Mouse (Mus musculus) adrenal gland (tissue): ENCODE data around the gene Chordc1.
"Not testable (repeated sequence)": the region's sequence is repeated elsewhere in the genome, so short reads cannot be mapped to it uniquely, and the experiment has no call there.

Experiments used
- intact Hi-C: fragments of 180-260 bp; cut with DNase I; formaldehyde crosslinking; loops from one replicate; pipeline ENCODE4 v1.15.1; 2025
- long read RNA-seq, 2 experiments: library from polyadenylated mRNA; unstranded; transcript quantifications; one replicate each; pipeline ENCODE4 v2.0.0; 2020; ENCODE audit warnings: borderline replicate concordance in 1 of 2; ENCODE audit not compliant: insufficient replicate concordance in 1 of 2

Gene Chordc1
- long read RNA-seq, experiment 1, full-length matches to known transcripts: 106 of 134 reads
- long read RNA-seq, experiment 1, partial matches to known transcripts: 25 of 134 reads
- long read RNA-seq, experiment 1, other reads (novel, unspliced or antisense): 3 of 134 reads
- long read RNA-seq, experiment 2, full-length matches to known transcripts: 119 of 150 reads
- long read RNA-seq, experiment 2, partial matches to known transcripts: 24 of 150 reads
- long read RNA-seq, experiment 2, other reads (novel, unspliced or antisense): 7 of 150 reads

DNA sequence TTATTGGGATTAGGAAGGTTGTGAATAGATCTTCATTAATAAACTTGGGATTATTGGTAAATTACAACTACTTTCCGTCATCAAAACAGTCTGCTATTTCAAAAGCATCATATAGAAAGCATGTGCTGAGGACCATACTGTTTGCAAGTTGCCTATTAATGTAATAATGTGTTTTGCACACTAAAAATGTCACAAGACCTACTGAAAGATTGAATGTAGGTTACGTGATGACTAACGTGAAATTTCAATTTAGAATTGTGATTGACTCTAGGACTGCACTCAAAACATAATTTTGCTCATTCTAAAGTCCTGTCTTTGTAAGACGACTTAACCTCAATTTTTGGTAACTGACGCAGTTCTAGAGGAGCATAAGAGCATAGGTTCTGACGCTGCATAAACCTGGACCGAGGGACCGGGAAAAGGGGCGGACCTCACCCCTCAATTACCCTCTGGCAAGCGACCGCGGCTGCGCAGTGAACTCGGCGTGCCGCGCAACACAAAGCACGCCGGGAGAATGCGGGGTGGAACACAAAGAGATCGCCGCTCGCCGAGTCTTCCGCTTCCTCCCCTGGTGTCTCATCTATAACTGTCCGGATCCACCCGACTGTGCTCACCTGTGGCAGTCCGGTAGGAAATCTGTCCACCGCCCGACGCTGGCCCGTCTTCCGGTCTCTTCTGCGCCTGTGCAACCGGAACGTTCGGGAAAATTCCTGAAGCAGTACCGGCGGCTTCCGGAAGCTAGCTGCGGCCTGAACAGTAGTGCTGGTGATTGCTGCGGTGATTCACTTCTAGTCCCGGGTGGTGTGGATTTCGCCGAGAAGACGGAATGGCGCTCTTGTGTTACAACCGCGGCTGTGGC is at the start of gene Chordc1:
TSS of gene Chordc1 (plus strand) at position 555 of the 859 bp plus-strand sequence.
- intact Hi-C loops: loop anchor here (10.0 kb wide), 1 partner anchor 183 kb away; the partner anchor contains the start of genes Mbd3l1 and Zfp558

DNA sequence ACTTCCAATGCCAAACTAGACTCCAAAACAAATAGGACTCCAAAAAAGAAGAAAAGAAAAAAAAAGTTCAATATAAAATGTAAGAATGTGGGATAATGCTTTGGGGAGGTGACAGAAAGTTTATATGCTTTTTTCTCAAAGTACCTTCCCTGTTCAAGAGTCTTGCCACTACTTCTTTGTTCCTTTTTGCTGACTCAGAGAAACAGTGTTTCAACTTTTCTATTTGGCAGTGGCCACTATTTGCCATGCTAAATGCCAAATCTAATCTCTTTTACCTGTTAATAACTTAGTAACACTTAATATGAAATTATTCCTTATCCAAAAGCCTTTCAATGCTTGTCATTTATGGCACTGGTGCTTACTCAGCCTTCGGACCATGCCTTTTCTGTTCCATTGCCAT is 16.0 kb upstream of the Chordc1 start:
- intact Hi-C loops: no loop called here

DNA sequence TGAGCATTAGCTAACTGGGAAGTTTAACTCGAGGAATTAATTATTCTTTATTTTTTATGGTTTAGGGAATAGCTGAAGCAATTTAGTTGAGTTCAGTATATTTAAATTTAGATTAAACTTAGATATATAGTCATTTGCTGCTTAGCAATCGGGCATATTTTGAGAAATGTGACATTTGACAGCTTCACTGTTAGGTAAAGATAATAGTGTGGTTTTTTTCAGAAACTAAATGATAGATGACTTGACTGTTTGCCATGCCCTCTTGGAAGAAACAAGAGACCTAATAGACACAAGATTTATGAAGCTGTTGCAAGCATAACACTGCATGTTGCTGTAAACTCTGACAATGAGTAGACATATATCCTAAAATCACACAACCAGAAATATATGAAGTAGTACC is 15.1 kb upstream of the Chordc1 start:
- intact Hi-C loops: no loop called here

- intact Hi-C loops: no loop called here
Measured at GRCm38 (mm10) chr9:18277497-18277896, 14.4 kb upstream of the Chordc1 start.

DNA sequence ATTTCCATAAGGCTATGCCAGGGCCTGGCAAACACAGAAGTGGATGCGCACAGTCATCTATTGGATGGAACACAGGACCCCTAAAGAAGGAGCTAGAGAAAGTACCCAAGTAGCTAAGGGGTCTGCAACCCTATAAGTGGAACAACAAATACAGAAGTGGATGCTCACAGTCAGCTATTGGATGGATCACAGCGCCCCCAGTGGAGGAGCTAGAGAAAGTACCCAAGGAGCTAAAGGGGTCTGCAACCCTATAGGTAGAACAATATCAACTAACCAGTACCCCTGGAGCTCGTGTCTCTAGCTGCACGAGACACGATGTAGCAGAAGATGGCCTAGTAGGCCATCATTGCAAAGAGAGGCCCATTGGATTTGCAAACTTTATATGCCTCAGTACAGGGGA is 13.2 kb upstream of the Chordc1 start:
- intact Hi-C loops: not testable (repeated sequence)

DNA sequence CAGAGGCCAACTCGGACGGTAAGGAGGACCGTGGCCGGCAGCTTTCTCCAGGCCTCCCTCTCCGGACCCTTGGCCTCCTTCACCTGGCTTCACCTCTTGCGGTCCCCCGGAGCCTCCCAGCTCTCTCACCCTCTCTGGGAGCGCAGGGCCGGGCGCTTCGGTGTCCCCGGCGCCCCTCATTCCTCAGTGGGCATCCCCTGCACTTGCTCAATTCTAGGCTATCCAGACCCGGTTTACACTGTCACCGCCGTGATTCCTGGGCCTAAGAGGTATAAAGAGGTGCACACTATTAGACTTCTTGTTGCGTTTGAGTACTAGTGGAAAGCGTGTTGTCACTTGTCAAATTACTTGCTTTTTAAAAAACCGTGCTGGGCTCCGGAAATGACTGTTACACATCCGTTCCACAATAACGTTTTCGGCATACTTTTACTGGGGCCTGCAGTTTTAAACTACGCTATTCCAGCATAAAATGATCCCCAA is 558 bp downstream of the Chordc1 start:
- intact Hi-C loops: loop anchor here (10.0 kb wide), 1 partner anchor 182 kb away; the partner anchor contains the start of genes Mbd3l1 and Zfp558

- intact Hi-C loops: loop anchor here (10.0 kb wide), 1 partner anchor 182 kb away; the partner anchor contains the start of genes Mbd3l1 and Zfp558
Measured at GRCm38 (mm10) chr9:18293026-18293781, 1.3 kb downstream of the Chordc1 start.

GRCm38 (mm10) chr9:18298301-18298700 is 6.4 kb downstream of the Chordc1 start:
- intact Hi-C loops: loop anchor here (10.0 kb wide), 1 partner anchor 176 kb away; the partner anchor contains the start of genes Mbd3l1 and Zfp558

DNA sequence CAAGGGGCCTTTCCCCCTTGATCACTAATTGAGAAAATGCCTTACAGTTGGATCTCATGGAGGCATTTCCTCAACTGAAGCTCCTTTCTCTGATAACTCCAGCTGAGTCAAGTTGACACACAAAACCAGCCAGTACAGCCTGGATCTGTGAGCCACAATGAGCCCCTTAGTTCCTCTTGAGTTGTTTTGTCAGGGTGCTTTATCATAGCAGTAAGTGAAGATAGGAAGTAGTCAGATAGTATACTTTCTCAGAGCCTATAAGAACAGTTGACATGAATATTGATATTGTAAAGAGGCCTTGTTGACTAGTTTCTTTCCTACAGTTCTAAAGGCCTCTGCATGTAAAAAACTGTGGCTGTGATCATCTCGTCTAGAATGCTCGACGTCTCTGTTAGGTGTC is 28.1 kb downstream of the Chordc1 start:
- intact Hi-C loops: no loop called here
